Mouse (Mus musculus): ENCODE results near the gene Sept8. TPM values are rescaled to one million over a fixed set of nuclear protein-coding genes. Genes with fewer than 3 reads are reported as not detected.

Sept8 gene
- 17.4 and 18.8 TPM in 2 replicates for polyA plus RNA-seq (2014; fragmentation: Nextera tagmentation; extraction: Ambion mirVana)

DNA sequence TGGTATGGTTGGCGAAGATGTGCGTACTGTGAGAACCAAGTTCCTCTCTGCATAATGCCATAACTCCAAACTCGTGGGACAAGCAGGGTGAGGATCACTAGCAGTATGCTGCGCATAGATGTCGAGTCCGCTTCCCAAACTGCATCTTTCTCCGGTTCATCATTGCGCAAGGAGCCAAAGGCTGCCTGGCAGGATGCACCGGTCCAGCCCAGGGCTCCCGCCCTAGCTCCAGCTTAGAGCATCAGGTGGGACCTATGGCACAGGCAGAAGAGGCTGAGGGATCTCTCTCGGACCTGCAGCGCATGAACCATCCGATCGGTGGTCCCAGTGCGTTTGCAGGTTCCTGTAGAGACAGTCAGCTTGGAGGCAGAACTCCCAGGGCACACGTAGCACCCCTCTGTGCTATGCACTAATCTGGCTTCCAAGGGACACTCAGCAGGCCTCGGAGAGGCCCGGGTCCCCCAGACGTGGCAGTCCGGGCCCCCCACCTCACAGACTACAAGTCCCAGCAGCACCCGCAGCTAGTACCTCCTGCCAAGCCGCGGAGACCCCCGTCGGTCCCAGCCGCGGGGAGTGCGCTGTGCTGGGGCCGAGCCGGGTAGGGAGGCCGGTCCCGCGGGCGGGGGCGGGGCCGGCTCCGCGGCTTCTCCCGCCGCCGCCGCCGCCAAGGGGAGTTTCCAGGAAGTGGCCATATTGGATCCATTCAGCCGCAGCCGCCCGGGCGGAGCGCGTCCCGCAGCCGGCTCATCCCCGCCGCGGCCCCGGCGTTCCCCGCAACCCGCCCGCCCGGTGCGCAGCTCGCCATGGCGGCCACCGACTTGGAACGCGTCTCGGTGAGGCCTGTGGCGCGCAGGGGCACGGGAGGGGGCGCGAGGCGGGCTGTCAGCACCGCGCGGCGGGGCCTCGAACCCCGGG lies at the start of gene Sept8:
Gene Sept8, plus strand, starts transcription at position 51 of the 915 bp plus-strand sequence.
- ATAC-seq (ENCODE audit: insufficient number of reproducible peaks, insufficient read depth, low FRiP score, low read depth), result peak; percentile 64
- Histone ChIP-seq H3K4me3 (ENCODE audit: control insufficient read depth in 1 of 2, insufficient read depth in 1 of 2, low read depth in 1 of 2, low read length in 2 of 2) (peak within 1 kb of the TSS; percentile 57 to 95), H3K9me3 (ENCODE audit: control insufficient read depth, low read length) (no peaks in the 10 kb centered on the region), H3K36me3 (ENCODE audit: control insufficient read depth, insufficient read depth, low read length) (no peaks in the 10 kb centered on the region), H3K9ac (ENCODE audit: low read length) (peak within 1 kb of the TSS; percentile 89), H3K27ac (replicated peaks in 1 of 2; ENCODE audit: control insufficient read depth in 1 of 2, insufficient read depth in 1 of 2, low read depth in 2 of 2, low read length in 2 of 2) (peak within 1 kb of the TSS; percentile 47 to 81; a peak in 2 of 4 replicates), H3K4me1 (ENCODE audit: control insufficient read depth in 2 of 2, insufficient read depth in 2 of 2, low read length in 2 of 2) (peaks cover 21 to 32% of the 10 kb centered on the region in 2 experiments), H3K4me2 (ENCODE audit: low read length) (peak within 1 kb of the TSS; percentile 83), H3K27me3 (ENCODE audit: control insufficient read depth, insufficient read depth, low read length) (no peaks in the 10 kb centered on the region)
- 5% methylated on average over 75 of the region's 79 CpGs for WGBS

- ATAC-seq (ENCODE audit: insufficient number of reproducible peaks, insufficient read depth, low FRiP score, low read depth), result no peak
- H3K4me2 ChIP-seq (ENCODE audit: low read length), result peak overlapping the region; percentile 56
- no peak overlapping the region for H3K9ac ChIP-seq (ENCODE audit: low read length)
- no peaks in the 10 kb centered on the region for H3K36me3 ChIP-seq (ENCODE audit: control insufficient read depth, insufficient read depth, low read length)
- no peaks in the 10 kb centered on the region for H3K9me3 ChIP-seq (ENCODE audit: control insufficient read depth, low read length)
- peaks cover 32% of the 10 kb centered on the region for H3K27me3 ChIP-seq (ENCODE audit: control insufficient read depth, insufficient read depth, low read length)
- no peak overlapping the region for H3K27ac ChIP-seq (replicated peaks in 1 of 2; ENCODE audit: control insufficient read depth in 1 of 2, insufficient read depth in 1 of 2, low read depth in 2 of 2, low read length in 2 of 2)
- 37% methylated on average over 16 of the region's 16 CpGs for WGBS
- H3K4me3 ChIP-seq (ENCODE audit: control insufficient read depth in 1 of 2, insufficient read depth in 1 of 2, low read depth in 1 of 2, low read length in 2 of 2), result peak overlapping the region; percentile 16; a peak in 1 of 4 replicates
- peaks cover 6 to 12% of the 10 kb centered on the region in 2 experiments; a peak in 2 of 4 replicates for H3K4me1 ChIP-seq (ENCODE audit: control insufficient read depth in 2 of 2, insufficient read depth in 2 of 2, low read length in 2 of 2)
Measured at GRCm38 (mm10) chr11:53469294-53469967, 49.6 kb upstream of the Sept8 start.

DNA sequence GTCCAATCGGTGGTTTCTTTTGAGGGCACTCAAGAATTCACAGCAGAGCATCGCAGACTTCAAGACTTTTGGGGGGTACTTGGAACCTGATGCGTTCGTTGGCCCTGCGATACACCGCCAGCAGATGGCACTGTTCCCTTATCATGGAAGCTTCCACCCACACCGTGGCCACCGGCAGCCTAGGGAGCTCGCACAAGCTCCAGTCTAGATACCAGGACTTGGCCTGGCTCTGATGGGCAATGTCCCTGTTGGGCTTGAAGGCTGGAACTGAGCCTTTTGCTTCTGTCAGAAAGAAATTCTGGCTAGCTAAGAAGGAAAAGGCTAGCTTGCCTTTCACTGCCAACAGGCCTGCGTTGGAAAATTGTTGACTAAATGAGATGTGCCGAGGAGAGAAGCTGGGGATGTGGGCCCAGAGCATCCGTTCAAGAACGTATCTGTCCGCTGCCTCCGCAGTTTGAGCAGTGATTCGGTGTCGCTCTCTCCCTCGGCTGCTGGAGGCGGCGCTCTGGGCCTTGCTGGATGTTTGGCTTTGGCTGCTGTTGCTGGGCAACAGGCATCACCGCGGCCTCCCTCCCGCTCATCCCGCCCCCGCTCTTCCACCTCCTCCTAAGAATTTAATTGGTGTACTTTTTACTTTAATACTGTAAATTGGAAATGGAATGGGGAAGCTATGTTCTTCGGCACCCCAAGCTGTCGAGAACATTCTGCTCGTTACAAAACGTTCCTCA lies 48.9 kb upstream of the Sept8 start, which contains the start of gene Gm9837:
Gene Gm9837, minus strand, starts transcription at position 512 of the 728 bp plus-strand sequence.
- Histone ChIP-seq H3K4me2 (ENCODE audit: low read length) (peak within 1 kb of the TSS; percentile 56), H3K9me3 (ENCODE audit: control insufficient read depth, low read length) (no peaks in the 10 kb centered on the region), H3K27me3 (ENCODE audit: control insufficient read depth, insufficient read depth, low read length) (peaks cover 32% of the 10 kb centered on the region), H3K27ac (replicated peaks in 1 of 2; ENCODE audit: control insufficient read depth in 1 of 2, insufficient read depth in 1 of 2, low read depth in 2 of 2, low read length in 2 of 2) (peak within 1 kb of the TSS in 1 of 2 experiments; percentile 54; a peak in 1 of 4 replicates), H3K4me3 (ENCODE audit: control insufficient read depth in 1 of 2, insufficient read depth in 1 of 2, low read depth in 1 of 2, low read length in 2 of 2) (peak within 1 kb of the TSS; percentile 16; a peak in 2 of 4 replicates), H3K4me1 (ENCODE audit: control insufficient read depth in 2 of 2, insufficient read depth in 2 of 2, low read length in 2 of 2) (peaks cover 6 to 12% of the 10 kb centered on the region in 2 experiments; a peak in 2 of 4 replicates), H3K36me3 (ENCODE audit: control insufficient read depth, insufficient read depth, low read length) (no peaks in the 10 kb centered on the region), H3K9ac (ENCODE audit: low read length) (no peak within 1 kb of the TSS)
- ATAC-seq (ENCODE audit: insufficient number of reproducible peaks, insufficient read depth, low FRiP score, low read depth), result peak; percentile 68; the same call in 1 of the 2 replicates
- 3% methylated on average over 29 of the region's 29 CpGs for WGBS

- Histone ChIP-seq H3K27ac (replicated peaks in 1 of 2; ENCODE audit: control insufficient read depth in 1 of 2, insufficient read depth in 1 of 2, low read depth in 2 of 2, low read length in 2 of 2) (no peak overlapping the region), H3K4me1 (ENCODE audit: control insufficient read depth in 2 of 2, insufficient read depth in 2 of 2, low read length in 2 of 2) (peaks cover 3 to 4% of the 10 kb centered on the region in 2 experiments; a peak in 1 of 4 replicates), H3K27me3 (ENCODE audit: control insufficient read depth, insufficient read depth, low read length) (peaks cover 38% of the 10 kb centered on the region), H3K4me2 (ENCODE audit: low read length) (no peak overlapping the region), H3K4me3 (ENCODE audit: control insufficient read depth in 1 of 2, insufficient read depth in 1 of 2, low read depth in 1 of 2, low read length in 2 of 2) (no peak overlapping the region), H3K9ac (ENCODE audit: low read length) (no peak overlapping the region), H3K9me3 (ENCODE audit: control insufficient read depth, low read length) (no peaks in the 10 kb centered on the region), H3K36me3 (ENCODE audit: control insufficient read depth, insufficient read depth, low read length) (no peaks in the 10 kb centered on the region)
- ATAC-seq (ENCODE audit: insufficient number of reproducible peaks, insufficient read depth, low FRiP score, low read depth), result no peak
- 69% methylated on average over 3 of the region's 3 CpGs for WGBS
Measured at GRCm38 (mm10) chr11:53472709-53473108, 46.3 kb upstream of the Sept8 start.

DNA sequence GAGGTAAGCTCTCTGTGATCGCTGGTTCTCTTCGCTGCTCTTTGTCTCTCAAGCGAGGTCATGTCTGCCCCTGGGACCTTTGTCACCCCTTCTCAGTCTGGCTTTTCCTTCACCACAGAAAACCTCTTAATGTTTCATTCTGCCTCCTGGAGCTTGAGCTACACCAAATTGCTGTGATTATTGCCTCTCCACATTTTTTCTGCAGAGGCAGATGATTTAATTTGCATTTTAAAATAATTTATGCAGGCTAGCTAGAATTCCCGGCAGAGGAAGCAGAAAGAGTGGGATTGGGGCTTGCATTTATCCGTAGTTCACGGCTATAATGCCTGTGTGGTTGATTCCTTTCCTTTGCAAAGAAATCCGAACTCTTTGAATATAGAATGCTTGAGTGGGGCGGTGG lies 43.4 kb upstream of the Sept8 start:
- peaks cover 66% of the 10 kb centered on the region for H3K27me3 ChIP-seq (ENCODE audit: control insufficient read depth, insufficient read depth, low read length)
- no peak overlapping the region for H3K4me2 ChIP-seq (ENCODE audit: low read length)
- H3K27ac ChIP-seq (replicated peaks in 1 of 2; ENCODE audit: control insufficient read depth in 1 of 2, insufficient read depth in 1 of 2, low read depth in 2 of 2, low read length in 2 of 2), result no peak overlapping the region
- H3K9me3 ChIP-seq (ENCODE audit: control insufficient read depth, low read length), result no peaks in the 10 kb centered on the region
- H3K9ac ChIP-seq (ENCODE audit: low read length), result no peak overlapping the region
- H3K36me3 ChIP-seq (ENCODE audit: control insufficient read depth, insufficient read depth, low read length), result no peaks in the 10 kb centered on the region
- H3K4me3 ChIP-seq (ENCODE audit: control insufficient read depth in 1 of 2, insufficient read depth in 1 of 2, low read depth in 1 of 2, low read length in 2 of 2), result no peak overlapping the region
- 33% methylated on average over 8 of the region's 8 CpGs for WGBS
- H3K4me1 ChIP-seq (ENCODE audit: control insufficient read depth in 2 of 2, insufficient read depth in 2 of 2, low read length in 2 of 2), result peaks cover under 1 to 17% of the 10 kb centered on the region in 2 experiments; a peak in 3 of 4 replicates
- ATAC-seq (ENCODE audit: insufficient number of reproducible peaks, insufficient read depth, low FRiP score, low read depth), result no peak

DNA sequence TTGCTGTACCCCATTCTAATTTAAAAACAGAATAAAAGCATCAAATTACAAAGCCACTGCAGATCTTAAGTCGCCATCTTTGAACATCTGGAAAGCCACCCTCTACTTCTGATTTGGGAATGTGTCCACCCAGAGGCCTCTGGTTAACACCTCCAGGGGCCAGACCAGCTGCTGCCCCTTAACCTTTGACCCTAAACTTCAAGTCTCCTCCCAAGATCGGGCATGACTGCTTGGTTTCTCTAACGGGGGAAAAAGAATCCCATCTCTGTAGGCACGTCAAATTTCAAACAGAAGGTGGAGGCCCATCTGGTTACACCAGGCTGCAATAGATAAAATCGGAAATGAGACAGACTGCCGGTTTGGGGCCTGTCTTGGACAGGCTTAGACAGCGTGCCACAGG lies 41.2 kb upstream of the Sept8 start:
- H3K4me3 ChIP-seq (ENCODE audit: control insufficient read depth in 1 of 2, insufficient read depth in 1 of 2, low read depth in 1 of 2, low read length in 2 of 2), result no peak overlapping the region
- no peak overlapping the region for H3K9ac ChIP-seq (ENCODE audit: low read length)
- no peak overlapping the region for H3K4me2 ChIP-seq (ENCODE audit: low read length)
- peaks cover 0 to 17% of the 10 kb centered on the region in 2 experiments; a peak in 2 of 4 replicates for H3K4me1 ChIP-seq (ENCODE audit: control insufficient read depth in 2 of 2, insufficient read depth in 2 of 2, low read length in 2 of 2)
- no peak for ATAC-seq (ENCODE audit: insufficient number of reproducible peaks, insufficient read depth, low FRiP score, low read depth)
- WGBS, result 65% methylated on average over 7 of the region's 7 CpGs
- H3K9me3 ChIP-seq (ENCODE audit: control insufficient read depth, low read length), result no peaks in the 10 kb centered on the region
- peaks cover 71% of the 10 kb centered on the region for H3K27me3 ChIP-seq (ENCODE audit: control insufficient read depth, insufficient read depth, low read length)
- no peaks in the 10 kb centered on the region for H3K36me3 ChIP-seq (ENCODE audit: control insufficient read depth, insufficient read depth, low read length)
- no peak overlapping the region for H3K27ac ChIP-seq (replicated peaks in 1 of 2; ENCODE audit: control insufficient read depth in 1 of 2, insufficient read depth in 1 of 2, low read depth in 2 of 2, low read length in 2 of 2)
